Mouse (Mus musculus) lung, postnatal 4 days (tissue): Measurements from ENCODE around the gene Rbfox3.

Experiments
- DNase-seq, 2 experiments: peaks; one replicate each; pipeline ENCODE4 v3.0.0; 2021

Rbfox3 gene

DNA sequence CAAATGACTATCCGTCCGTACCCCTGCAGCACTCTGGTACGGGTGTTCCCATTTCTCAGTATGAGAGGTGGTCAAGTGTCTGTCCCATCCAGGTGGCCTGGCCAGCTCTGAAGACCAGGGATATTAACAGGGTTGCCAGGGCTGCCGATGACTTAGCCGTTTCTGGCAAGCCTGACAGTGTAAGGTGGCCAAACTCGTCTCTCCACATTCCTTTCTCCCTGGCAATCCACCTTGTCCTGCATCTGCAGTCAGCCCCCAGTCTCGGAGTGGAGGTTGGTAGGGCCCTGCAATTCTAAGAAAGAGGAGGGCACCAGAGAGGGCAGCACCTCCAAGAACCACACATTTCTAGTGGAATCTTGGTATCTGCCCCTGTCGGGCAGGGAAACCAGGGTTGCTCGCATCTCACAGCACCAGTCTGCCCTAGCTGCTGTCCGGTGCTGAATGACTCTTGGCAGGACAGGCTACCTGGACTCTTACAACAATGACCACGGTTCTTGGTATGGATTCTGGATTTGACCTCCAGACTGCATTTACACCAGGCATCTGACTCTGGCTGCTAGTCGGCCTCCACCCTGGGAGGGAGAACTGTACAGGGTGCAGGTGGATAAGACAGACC lies 370.9 kb downstream of the Rbfox3 start:
- peak; percentile 17 to 31 for DNase-seq

DNA sequence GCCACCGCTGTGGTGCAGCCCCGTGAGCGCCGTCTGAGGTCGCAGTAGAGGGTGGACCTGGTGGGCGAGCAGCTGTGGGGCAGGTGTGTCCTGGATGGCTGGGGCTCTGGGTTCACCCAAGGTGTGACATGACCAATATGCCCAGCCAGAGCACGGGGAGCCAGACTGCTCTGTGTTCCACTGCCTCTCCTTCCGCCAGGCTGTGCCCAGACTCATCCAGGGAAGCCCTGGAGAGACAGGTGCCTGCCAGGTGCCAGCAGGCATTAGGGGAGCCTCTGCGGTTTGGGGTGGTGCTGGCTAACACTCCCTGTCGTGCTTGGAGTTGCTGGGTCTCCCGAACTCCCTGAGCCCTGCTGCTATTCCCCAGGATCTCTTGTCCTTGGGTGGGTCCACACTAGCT lies 373.4 kb downstream of the Rbfox3 start:
- no peak for DNase-seq

DNA sequence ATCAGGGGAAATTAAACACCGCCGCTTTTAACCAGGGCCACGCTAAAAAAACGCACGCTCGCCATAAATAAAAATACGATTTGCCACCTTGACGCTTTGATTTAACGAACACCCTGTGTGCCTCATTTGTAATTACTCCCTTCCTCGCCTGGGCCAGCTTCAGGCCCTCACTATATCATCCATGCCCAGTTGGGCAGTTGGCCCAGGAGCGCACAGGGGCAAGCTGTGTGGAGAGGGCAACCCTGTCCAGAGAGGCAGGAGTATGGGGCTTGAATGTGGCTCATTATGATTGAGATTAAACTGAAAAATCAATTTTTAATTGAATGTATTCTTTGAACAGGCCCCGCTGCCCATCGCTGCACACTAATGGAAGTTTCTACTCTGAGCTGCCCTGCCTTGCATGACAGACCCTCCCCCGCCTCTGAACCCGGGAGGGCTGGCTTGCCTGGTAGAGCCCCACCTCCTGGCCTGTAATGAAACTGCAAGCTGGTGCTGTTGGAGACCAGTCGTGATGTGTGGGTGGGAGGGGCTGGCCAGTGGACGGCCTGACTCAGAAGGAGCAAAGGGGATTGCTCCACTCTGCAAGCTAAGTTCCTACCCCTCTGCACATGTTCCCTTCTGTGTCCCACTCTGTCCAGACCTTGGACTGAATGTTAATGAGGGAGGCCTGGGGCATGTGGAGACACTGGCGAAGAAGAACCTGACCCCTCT lies 376.9 kb downstream of the Rbfox3 start:
- DNase-seq = peak; percentile 41 to 51

DNA sequence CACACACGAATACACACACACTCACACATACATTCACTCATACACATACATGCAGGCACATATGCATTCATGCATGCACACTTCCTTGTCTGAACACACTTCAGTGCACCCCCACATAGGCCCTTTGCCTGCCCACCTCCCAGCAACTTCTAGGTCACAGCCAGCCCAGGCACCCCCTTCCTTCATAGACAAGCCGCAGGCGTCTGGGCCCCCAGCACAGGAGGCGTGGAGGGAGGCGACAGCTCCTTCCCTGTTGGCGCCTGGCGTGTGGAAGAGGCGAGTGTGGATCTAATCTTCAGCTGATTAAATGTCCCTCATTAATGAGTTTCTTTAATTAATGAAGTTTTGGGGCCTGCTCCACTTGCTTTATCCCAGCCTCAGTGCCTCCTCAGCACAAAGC lies 381.1 kb downstream of the Rbfox3 start:
- no peak for DNase-seq

DNA sequence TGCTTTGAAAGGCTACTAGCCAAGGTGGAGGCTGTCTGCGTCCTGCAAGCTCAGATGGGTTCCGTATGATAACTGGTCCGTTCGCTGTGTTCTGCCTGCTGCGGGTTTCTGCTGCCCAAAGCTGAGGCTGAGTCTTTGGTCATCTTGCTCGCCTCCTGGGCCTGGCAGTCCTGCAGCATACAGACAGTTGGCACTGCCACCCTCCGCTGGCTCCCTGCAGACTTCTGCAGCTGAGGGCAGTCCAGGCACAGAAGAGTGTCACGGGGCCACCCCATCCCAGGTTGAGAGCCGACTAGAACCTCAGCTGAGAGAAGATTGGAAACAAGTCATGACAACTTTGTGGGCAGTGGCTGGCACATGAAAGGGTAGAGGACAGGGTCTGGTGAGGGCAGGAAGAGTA lies 382.6 kb downstream of the Rbfox3 start:
- DNase-seq = no peak

DNA sequence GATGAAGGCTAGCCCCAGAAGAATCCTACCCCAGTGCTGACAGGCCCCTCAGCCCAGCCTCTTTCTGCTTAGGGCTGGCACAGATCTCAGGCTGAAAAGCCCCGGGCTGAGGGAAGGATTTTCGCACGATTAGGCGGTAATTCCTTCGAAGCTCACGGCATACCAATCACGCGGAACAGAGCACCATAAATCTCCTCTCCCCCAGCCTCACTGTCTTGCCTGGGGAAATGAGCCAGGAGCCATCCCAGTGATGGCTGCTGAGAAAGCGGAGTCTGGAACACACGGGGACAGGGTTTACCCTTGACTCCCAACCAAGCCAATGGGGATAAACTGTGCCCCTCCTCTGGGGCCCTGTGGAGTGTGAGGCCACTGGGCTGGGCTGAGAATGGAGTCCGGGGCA lies 386.3 kb downstream of the Rbfox3 start:
- DNase-seq = no peak

DNA sequence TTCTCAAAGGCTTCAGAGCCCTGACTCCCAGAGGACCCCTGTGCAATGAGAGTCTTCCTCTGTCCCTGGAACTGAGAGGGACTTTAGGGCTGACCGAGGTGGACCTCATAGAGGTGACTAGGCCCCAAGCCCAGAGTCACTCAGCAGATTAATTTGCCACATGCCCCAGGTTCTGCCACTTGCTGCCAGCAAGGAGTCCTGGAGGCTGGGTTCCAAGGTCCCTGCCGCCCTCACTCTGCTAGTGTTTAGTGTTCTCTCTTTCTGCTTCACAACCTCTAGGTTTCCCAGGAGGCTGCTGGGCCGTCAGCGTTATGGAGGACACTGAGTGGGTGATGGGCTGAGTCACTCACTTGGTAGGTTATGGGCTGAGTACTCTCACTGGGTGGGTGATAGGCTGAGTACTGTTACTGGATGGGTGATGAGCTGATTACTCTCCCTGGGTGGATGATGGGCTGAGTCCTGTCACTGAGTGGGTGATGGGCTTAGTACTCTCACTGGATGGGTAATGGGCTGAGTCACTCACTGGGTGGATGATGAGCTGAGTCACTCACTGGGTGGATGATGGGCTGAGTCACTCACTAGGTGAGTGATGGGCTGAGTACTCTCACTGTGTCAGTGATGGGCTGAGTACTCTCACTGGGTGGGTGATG lies 387.8 kb downstream of the Rbfox3 start:
- DNase-seq = no peak

DNA sequence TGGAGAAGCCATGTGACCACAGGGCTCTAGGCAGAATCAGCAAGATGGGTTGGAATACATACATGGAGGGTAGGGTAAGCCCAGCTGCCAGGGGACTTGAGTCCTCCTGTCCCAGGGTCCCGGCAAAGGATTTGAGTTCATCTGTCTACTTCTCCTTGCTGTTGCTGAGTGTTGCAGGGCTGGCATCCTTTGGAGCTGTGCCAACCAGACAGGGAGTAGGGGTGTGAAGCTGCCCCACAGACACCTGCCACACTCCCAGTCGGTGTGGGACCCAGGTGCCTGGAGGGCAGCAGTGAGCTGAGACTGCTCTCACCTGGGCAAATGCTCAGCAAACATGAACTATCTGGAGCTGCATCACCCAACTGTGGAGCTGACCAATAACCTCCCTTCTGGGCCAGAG lies 390.5 kb downstream of the Rbfox3 start:
- no peak for DNase-seq

DNA sequence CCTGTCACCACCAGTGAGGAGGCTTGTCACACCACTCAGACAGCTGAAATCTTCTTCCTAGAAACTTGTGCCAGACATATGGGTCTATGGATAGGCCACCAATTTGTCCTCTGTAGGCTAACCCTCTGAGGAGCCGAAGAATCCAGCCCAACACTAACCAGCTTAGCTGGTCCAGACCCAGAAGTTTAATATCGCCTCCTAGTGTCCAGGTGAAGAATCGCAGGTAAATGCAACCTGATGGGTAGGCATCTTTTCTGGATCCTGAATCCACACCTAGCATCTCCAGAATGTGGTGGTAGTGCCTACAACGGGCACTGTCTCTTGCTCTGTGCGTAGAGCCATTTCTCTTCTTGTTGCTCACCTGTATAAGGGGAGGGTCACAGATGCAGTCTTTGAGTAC lies 391.1 kb downstream of the Rbfox3 start:
- no peak for DNase-seq

DNA sequence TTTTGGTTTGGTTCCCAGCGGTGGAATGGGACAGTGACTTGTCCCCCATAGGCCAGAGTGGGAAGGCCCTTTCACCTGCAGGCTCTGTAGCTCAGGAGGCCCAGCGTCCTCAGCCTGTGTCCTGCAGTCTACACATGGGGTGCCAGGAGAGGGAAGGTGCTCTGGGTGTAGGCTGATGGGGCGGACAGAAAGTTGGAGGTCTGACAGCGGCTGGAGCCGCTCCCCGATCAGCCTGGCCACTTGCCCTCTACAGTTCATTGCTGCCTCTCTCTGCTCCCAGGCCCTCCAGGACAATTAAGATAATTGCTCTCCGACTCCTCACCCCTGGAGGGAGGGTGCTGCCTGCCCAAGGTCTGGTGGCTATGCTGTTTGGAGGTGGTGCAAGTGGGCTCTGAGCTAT lies 392.7 kb downstream of the Rbfox3 start:
- DNase-seq = no peak

DNA sequence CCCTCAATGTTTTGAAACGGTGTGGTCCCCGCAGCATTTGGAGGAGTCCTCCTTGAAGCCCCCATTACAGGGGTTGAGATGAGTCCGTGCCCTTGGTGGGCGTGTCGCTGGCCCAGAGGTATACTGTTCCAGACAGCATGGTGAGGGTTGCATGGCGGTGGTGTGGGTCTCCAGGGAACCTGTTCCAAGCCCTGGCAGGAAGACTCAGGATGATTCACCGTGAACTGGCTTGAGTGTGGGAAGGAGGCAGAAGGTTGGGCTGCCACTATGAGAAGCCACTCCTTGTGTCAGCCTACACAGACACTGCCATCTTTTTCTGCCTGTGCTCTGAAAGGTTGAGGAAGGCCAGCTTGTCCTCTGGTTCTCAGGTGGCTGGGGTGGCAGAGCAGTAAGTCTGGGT lies 393.5 kb downstream of the Rbfox3 start:
- DNase-seq = no peak

DNA sequence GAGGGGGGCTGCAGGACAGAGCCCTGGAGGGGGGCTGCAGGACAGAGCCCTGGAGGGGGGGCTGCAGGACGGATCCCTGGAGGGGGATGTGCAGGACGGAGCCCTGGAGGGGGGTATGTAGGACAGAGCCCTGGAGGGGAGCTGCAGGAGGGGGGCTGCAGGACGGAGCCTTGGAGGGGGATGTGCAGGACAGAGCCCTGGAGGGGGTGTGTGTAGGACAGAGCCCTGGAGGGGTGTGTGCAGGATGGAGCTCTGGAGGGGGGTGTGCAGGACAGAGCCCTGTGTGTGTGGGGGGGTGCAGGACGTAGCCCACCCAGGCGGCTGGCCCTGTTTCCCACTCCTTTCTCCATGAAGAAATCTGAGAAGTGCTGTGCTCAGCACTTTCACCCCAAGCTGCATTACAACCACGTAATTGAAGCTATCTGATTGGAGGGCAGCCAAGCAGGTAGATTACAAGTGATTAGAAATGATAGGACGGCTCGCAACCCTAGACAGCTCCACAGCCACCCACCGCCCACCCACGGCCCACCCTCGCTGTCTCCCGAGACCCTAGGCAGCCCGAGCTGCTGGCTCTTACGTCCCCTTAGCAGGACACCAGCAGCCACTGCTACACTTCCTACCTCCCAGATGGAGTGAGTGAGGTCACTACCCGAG lies 399.0 kb downstream of the Rbfox3 start:
- DNase-seq = no peak

DNA sequence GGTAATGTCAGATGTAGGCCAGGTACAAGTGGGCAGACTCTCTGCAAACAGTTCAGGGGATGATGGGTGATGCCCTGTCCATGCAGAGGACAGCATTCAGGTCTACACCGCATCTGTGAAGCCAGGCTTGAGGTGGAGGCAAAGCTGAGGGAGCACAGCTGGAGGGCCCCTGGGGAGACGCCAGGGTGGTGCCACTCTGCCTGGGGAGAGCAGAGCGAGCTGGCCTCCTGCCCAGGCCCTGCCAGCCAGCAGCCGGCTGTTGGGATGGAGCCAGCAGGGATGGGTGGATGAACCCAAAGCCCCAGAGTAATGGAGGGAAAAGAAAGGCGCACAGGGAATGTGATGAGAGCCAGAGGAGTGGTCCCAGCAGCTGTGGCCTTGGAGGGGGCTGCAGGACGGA lies 399.5 kb downstream of the Rbfox3 start:
- DNase-seq = peak; percentile 28 to 57

DNA sequence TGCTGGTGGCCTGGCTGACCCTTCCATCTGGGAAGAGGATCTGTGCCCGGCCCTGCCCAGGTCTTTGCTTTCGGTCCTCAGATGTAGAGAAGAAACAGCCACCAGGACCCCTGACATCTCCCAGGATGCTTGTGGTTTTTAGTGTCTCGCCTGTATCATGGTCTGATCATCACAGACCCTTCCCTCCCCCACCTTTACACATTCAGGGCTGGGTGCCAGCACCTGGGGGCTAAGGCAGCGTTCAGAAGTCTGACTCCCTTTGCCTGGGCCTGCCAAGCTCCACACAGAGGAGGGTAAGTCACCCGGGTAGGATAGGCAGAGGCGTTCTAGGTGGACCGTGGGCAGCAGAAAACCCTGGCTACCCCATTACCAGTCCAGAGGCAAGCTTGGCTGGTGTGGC lies 403.1 kb downstream of the Rbfox3 start:
- no peak for DNase-seq

DNA sequence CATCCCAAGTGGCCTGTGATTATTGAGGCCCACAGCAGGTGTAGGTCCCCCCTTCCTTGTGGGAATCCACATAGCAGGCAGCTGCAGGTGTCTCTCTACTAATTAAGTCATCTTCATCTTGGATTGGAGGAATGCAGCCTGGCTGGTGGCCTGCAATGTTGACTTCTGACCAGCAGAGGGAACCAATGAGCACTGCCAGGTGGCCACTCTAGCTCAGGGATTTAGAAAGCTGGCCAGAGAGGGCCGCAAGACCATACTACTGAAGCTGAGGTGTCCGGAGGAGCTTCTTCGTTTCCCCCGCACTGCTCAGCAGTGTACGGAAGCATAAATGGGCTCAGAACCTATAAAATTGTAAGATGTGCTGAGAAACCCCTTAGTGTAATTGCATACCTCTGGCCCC lies 403.5 kb downstream of the Rbfox3 start:
- DNase-seq = peak; percentile 60 to 74

DNA sequence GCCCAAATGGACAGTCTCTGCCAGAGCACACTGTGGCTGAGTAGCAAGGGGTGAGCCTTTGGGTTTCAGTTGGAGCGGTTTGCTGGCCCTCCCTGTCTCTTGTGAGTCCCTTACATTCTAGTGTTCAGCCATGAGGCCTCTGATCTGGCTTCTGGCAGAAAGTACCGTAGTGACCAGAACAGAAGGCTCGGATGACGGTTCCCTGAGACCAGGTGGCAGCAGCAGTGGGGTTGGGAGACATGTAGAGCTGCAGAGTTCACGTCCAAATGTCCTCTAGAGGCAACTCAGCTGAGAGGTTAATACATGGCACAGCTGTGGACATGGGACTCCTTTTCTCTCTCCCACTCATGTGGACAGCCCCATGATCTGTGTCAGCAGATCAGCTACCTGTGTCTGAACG lies 404.3 kb downstream of the Rbfox3 start:
- DNase-seq = no peak

DNA sequence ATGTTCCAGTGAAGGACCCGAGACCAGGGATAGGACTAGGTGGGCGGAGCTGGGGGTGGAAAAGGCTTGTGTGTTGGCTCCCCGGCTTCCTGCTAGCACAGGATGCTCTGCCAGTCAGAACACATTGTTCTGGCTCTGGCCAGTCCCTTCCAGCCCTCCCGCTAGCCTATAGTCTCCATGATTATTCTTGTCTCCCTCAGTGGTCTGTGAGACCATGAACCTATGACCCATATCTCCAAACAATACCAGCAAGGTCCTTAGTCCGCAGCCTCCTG lies 407.3 kb downstream of the Rbfox3 start:
- peak; percentile 16 to 48 for DNase-seq

DNA sequence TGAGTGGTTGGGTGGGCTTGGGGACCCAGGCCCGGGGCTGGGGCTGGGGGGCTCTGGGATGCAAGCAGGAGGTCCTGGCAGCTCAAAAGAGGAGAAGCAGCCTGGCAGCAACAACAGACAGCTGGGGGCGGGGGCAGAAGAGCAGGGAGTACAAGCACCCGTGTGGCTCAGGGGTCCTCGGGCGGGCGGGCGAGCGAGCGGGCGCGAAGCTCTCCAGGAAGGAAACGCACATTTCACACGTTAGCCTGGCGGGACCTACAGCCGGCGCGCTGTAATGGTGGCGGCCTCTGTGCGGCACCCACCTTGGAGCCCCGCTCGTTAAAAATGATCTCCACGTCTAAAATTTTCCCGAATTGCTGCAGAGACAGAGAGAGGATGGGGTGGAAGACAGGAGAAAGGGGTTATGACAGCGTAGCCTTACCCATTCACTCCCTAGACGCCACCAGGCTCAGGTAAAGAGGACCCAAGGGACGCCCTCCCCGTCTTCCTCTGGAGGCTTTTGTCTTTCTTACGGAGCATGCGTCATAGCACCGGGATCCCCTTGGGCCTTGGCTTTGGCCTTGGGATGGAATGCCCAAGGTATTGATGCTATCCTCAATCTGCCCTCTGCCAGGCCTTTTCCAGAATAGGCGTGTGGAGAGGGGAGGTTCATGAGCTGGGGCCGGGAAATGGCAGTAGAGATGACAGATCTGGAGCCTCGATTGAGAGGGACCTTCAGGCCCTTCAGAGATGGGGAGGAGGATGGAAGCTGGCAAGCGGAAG lies 407.8 kb downstream of the Rbfox3 start:
- no peak for DNase-seq

DNA sequence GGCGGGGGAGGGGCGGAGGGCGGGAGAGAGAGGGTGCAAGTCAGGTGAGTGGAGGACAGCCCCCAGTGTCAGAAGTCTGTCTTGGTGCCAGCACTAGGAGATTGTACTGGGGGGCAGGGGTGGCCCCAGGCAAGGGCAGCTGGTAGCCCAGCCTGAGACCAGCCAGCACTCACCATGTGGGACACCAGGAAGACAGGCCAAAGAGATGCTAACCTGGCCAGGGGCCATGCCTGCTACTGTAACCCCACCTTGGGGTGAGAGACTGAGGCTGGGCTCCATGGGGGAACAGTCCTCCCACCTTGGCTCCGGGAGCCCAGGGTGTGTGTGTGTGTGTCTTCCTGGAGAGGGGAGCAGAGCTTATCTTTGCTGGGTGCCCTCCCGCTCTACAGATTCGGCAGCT lies 408.4 kb downstream of the Rbfox3 start:
- no peak for DNase-seq

DNA sequence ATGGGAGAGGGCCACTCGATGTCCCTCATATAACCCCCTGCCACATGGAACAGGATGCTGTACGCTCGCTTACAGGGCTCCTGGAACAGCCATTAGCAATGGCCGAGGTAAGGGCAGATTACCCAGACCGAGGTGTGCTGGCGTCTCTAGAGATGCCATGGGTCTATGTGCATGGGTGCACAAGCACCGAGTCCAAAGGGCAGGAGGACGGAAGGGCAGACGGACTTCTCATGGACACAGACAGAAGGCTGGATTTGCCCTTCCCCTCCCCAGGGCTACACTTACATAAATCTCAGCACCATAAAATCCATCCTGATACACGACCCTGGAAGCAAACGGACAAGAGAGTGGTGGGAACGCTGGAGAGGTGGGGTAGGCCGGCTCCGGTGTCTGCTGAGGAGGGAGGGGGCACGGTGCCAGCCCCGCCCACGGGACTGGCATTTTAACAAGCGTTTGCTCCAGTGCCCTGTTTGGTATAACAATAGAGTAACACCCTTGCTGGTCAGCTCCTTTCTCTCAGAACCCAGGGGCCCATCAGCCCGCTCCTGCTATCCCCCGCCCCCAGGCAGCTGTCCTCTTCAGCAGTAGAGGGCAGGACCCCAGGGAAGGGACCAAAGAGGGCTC lies 415.2 kb downstream of the Rbfox3 start:
- DNase-seq = no peak

DNA sequence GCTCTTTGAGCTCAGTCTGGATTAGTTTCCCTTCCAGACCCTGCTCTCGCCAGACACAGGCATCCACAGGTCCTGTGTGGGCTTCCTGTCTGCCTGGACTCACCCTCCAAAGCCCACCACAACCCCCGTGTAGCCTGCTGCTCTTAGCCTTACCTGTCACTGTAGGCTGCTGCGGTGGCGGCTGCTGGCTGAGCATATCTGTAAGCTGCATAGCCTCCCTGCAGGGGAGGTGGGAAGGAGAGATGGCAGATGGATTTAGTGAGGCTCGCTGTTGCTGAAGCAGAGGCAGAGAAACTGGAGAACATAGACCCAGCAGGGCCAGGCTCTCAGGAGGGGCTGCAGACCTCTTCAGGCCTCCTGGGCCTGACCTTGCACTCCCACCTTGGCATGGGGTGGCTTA lies 416.3 kb downstream of the Rbfox3 start:
- DNase-seq = no peak

DNA sequence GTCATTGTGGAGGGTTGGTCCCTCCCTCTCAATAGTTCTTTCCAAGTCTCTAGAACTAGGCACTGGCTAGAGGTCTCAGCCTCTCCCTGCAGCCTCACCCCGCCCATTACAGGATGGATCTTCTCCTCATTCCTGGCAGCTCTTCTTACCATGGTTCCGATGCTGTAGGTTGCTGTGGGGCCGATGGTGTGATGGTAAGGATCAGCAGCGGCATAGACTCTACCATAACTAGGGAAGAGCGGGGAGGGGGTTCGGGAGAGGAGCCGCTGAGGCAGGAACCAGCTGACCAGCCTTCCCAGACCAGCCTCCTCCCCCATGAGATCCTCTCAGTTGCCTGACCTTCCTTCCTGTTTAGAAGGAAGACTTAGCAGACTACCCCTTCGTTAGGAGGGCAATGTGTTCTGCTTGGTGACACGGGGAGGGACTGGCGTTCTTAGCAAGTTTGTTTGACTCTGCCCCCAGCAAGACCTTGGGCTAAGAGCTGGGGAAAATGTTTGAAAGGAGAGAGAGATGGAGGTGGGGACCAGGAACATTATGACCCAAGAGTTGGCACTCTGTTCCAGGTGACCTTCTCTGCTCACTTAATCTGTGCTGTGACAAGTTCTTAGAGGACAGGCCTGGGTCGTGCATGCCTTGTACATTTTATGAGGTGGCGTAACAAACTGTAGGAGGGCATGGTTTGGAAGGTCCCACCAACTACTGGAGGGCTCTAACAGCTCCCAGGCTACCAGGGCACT lies 417.2 kb downstream of the Rbfox3 start:
- DNase-seq = no peak
